Mouse (Mus musculus): ENCODE data around the gene Antxr1. TPM values are rescaled to one million over a fixed set of nuclear protein-coding genes. Genes with fewer than 3 reads are reported as not detected.

The Antxr1 gene
- polyA plus RNA-seq, 1 experiment: 6.6 TPM

DNA sequence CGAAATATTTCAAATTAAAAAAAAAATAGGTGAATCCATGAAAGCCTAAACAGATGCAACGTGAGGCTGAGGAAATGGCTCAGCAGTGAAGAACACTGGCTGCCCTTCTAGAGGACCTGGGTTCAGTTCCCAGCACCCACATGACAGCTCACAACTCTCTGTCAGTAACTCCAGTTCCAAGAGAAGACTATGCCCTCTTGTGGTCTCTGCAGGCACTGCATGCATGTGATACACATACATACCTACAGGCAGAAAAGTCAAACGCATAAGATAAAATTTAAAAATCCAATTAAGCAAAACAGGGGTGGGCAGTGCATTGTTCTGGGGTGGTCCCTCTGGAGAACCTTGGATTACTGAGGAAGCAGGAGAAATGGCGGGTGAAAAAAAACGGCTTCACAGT lies 60.8 kb downstream of the Antxr1 start:
- Histone ChIP-seq H3K4me1 (ENCODE audit: control insufficient read depth, insufficient read depth, insufficient read length, low read length) (peaks cover 3% of the 10 kb centered on the region; the same call in 1 of the 2 replicates), H3K27ac (replicated peaks; ENCODE audit: low read depth, low read length) (no peak overlapping the region), H3K4me3 (ENCODE audit: insufficient read depth, low read depth, low read length) (no peak overlapping the region)

- H3K27ac ChIP-seq (replicated peaks; ENCODE audit: low read depth, low read length): no peak overlapping the region
Observed at GRCm38 (mm10) chr6:87273791-87274190, 61.8 kb downstream of the Antxr1 start.

DNA sequence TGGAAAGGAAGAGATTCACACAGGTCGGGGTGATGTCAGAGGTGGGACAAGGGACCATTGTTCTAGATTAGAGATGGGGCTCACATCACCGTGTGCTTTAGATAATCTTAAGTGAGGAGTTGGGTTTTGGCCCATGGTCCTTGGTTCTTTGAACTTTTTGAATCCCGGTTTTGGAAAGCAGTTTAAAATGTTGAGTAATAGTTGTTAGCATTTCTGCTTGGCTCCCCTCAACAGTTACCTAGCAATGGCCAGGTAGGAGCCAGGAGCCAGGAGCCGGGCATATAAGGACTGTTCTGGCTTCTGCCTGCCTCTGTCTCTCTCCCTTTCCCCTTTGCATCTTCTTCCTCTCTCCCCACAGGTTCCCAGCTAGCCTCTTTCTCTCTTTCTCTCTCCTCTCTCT lies 62.5 kb downstream of the Antxr1 start:
- Histone ChIP-seq H3K27ac (replicated peaks; ENCODE audit: low read depth, low read length) (no peak overlapping the region), H3K4me3 (ENCODE audit: insufficient read depth, low read depth, low read length) (no peak overlapping the region), H3K4me1 (ENCODE audit: control insufficient read depth, insufficient read depth, insufficient read length, low read length) (peaks cover 3% of the 10 kb centered on the region; the same call in 1 of the 2 replicates)

More at GRCm38 (mm10) chr6:87273791-87274190, 61.8 kb downstream of the Antxr1 start:
- Histone ChIP-seq H3K4me3 (ENCODE audit: insufficient read depth, low read depth, low read length) (no peak overlapping the region), H3K4me1 (ENCODE audit: control insufficient read depth, insufficient read depth, insufficient read length, low read length) (peaks cover 3% of the 10 kb centered on the region; the same call in 1 of the 2 replicates)

- Histone ChIP-seq H3K27ac (replicated peaks; ENCODE audit: low read depth, low read length) (no peak overlapping the region), H3K4me1 (ENCODE audit: control insufficient read depth, insufficient read depth, insufficient read length, low read length) (peaks cover 3% of the 10 kb centered on the region; the same call in 1 of the 2 replicates), H3K4me3 (ENCODE audit: insufficient read depth, low read depth, low read length) (no peak overlapping the region)
Observed at GRCm38 (mm10) chr6:87272202-87272601, 63.4 kb downstream of the Antxr1 start.

DNA sequence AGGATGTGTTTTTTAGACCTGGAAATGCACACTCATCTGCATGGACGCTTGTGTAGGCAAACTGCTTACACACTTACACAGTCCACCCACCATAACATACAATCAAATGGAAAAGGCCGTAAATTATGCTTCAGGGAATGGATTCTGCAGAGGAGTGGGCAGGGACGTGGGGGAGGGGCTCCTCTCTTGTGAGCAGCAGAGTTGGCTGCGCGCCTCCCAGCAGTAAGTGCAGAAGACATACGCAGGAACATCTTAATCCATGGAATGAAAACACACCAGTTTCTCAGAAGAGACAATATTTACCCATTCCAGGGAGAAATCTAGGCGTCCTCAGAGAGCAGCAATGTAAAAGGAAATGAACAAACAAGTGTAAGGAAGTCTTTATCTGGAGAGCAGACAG lies 65.2 kb downstream of the Antxr1 start:
- Histone ChIP-seq H3K27ac (replicated peaks; ENCODE audit: low read depth, low read length) (no peak overlapping the region), H3K4me3 (ENCODE audit: insufficient read depth, low read depth, low read length) (no peak overlapping the region), H3K4me1 (ENCODE audit: control insufficient read depth, insufficient read depth, insufficient read length, low read length) (no peaks in the 10 kb centered on the region)

- H3K27ac ChIP-seq (replicated peaks; ENCODE audit: low read depth, low read length): no peak overlapping the region
Observed at GRCm38 (mm10) chr6:87269950-87270349, 65.7 kb downstream of the Antxr1 start.

GRCm38 (mm10) chr6:87262666-87263065 lies 73.0 kb downstream of the Antxr1 start:
- Histone ChIP-seq H3K4me1 (ENCODE audit: control insufficient read depth, insufficient read depth, insufficient read length, low read length) (no peaks in the 10 kb centered on the region), H3K27ac (replicated peaks; ENCODE audit: low read depth, low read length) (no peak overlapping the region), H3K4me3 (ENCODE audit: insufficient read depth, low read depth, low read length) (no peak overlapping the region)

More at GRCm38 (mm10) chr6:87269950-87270349, 65.7 kb downstream of the Antxr1 start:
- Histone ChIP-seq H3K4me1 (ENCODE audit: control insufficient read depth, insufficient read depth, insufficient read length, low read length) (no peaks in the 10 kb centered on the region), H3K4me3 (ENCODE audit: insufficient read depth, low read depth, low read length) (no peak overlapping the region)

DNA sequence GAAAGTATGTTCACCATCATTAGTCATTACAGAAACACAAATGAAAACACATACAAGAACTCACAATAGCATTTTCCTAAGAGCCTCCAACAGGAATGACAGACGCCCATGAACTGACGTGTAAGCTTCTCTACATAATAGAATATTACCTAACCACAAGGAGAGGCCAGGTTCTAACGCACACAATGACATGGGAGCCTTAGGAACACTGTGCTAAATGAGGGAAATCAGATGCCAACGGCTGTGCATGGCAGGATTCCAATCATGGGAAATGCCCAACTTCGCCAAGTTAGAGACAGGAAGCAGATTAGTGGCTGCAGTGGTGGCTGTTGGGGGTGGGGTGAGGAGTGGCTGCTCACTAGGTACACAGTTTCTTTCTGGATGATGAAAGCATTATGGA lies 76.6 kb downstream of the Antxr1 start:
- Histone ChIP-seq H3K27ac (replicated peaks; ENCODE audit: low read depth, low read length) (no peak overlapping the region), H3K4me3 (ENCODE audit: insufficient read depth, low read depth, low read length) (no peak overlapping the region), H3K4me1 (ENCODE audit: control insufficient read depth, insufficient read depth, insufficient read length, low read length) (no peaks in the 10 kb centered on the region)

DNA sequence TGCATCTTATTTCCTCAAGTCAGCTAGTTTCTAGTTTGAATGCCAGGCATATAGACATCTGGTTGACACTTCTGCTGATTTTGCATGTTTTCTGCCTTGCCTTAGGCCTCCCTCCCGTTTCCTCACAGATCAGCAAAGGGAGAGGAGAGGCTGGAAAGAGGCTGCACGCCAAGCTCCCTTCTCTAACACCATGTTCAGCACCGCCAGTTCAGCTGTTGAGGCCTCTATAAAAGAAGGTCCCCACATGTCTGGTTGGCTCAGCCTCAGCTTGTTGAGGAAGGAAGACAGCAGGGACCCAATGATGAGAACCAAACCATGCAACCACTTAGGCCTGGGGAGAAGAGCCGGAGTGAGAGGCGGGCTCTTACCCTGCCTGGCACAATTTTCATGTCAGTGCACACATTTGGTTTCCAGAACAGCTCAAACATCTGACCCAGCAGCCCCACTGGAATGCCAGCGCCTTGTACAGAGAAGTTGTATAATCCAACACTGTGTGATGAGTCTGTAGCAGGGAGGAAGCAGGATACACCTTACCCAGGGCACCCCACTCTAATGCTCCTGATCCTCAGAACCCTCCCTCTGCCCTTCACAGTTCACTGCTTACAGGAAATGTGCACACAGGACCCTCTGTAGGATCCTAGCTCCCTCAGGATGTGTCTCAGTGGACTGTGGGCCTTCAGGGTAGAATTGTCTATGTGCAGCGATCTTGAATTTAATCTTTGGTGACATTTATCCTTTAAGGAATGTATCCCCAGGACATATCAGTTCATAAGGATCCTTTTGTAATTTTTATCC lies 77.4 kb downstream of the Antxr1 start:
- H3K27ac ChIP-seq (replicated peaks; ENCODE audit: low read depth, low read length): no peak overlapping the region
- no peak overlapping the region for H3K4me3 ChIP-seq (ENCODE audit: insufficient read depth, low read depth, low read length)
- no peaks in the 10 kb centered on the region for H3K4me1 ChIP-seq (ENCODE audit: control insufficient read depth, insufficient read depth, insufficient read length, low read length)

DNA sequence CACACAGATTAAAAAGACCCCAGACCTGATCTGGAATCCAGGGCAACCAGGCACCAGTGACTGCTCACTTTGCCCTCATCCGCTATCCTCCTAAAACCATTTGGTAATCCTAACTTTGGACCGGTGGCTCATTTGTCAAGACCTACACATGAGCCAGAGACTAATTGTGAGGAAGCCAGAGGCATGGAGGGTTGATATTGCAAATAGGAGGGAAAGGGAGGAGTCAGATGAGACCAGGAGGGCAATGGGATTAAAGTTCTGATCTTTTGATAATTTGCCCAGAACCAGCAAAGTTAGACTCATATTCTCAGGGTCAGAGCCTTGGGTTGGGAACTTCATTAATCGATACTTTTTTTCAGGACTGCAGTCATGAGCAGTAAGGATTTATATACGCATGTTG lies 78.2 kb downstream of the Antxr1 start:
- Histone ChIP-seq H3K27ac (replicated peaks; ENCODE audit: low read depth, low read length) (no peak overlapping the region), H3K4me1 (ENCODE audit: control insufficient read depth, insufficient read depth, insufficient read length, low read length) (no peaks in the 10 kb centered on the region), H3K4me3 (ENCODE audit: insufficient read depth, low read depth, low read length) (no peak overlapping the region)

DNA sequence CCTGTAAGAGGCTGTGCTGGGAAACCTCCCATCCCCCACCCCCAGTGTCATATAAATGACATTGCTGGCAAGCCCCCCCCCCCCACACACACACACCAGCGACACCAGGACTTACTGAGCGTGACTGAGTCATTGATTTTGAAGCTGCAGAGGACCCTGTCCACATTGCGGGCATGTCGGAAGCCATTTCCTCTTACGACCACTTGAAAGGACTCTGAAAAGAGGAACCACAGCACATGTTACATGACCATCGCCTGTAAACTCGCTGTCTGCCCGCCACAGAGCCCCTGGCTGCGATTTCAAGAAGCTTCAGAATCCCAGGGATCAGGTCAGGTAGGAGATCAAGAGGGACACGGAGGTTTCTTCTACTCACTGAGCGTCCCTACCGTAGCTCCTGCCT lies 80.0 kb downstream of the Antxr1 start:
- H3K27ac ChIP-seq (replicated peaks; ENCODE audit: low read depth, low read length): no peak overlapping the region
- H3K4me3 ChIP-seq (ENCODE audit: insufficient read depth, low read depth, low read length): no peak overlapping the region
- H3K4me1 ChIP-seq (ENCODE audit: control insufficient read depth, insufficient read depth, insufficient read length, low read length): no peaks in the 10 kb centered on the region

GRCm38 (mm10) chr6:87254756-87255155 lies 80.9 kb downstream of the Antxr1 start:
- Histone ChIP-seq H3K4me1 (ENCODE audit: control insufficient read depth, insufficient read depth, insufficient read length, low read length) (no peaks in the 10 kb centered on the region), H3K4me3 (ENCODE audit: insufficient read depth, low read depth, low read length) (no peak overlapping the region), H3K27ac (replicated peaks; ENCODE audit: low read depth, low read length) (no peak overlapping the region)

GRCm38 (mm10) chr6:87251716-87252115 lies 83.9 kb downstream of the Antxr1 start:
- H3K27ac ChIP-seq (replicated peaks; ENCODE audit: low read depth, low read length): no peak overlapping the region
- H3K4me1 ChIP-seq (ENCODE audit: control insufficient read depth, insufficient read depth, insufficient read length, low read length): 0 out of 2 replicates have a peak, but pooled peaks cover 2% of the 10 kb centered on the region
- H3K4me3 ChIP-seq (ENCODE audit: insufficient read depth, low read depth, low read length): no peak overlapping the region

DNA sequence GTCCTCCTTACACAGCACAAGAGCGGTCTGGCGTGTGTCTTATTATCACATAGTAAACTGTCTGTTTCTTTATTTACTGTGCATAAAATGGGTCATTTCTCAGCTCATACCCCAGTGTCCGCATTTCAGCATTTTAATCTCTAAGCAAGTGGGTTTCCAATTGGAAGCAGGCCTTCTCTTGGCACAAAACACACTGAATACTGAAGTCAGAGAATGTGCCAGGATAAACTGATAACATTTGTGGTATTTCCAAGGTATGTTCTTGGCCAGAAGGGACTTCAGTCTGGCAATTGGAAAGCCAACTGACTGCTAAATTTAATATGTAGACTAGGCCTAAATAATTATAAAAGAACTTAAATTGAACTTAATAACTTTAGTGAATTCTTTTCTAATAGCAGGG lies 84.9 kb downstream of the Antxr1 start:
- Histone ChIP-seq H3K27ac (replicated peaks; ENCODE audit: low read depth, low read length) (no peak overlapping the region), H3K4me1 (ENCODE audit: control insufficient read depth, insufficient read depth, insufficient read length, low read length) (0 out of 2 replicates have a peak, but pooled peaks cover 2% of the 10 kb centered on the region), H3K4me3 (ENCODE audit: insufficient read depth, low read depth, low read length) (no peak overlapping the region)

GRCm38 (mm10) chr6:87248226-87248834 lies 87.3 kb downstream of the Antxr1 start:
- Histone ChIP-seq H3K27ac (replicated peaks; ENCODE audit: low read depth, low read length) (no peak overlapping the region), H3K4me1 (ENCODE audit: control insufficient read depth, insufficient read depth, insufficient read length, low read length) (0 out of 2 replicates have a peak, but pooled peaks cover 2% of the 10 kb centered on the region), H3K4me3 (ENCODE audit: insufficient read depth, low read depth, low read length) (no peak overlapping the region)

Data from brown adipose tissue, adult 24 weeks (tissue).